Mouse (Mus musculus) spleen, postnatal 4 days (tissue): ENCODE measurements at regions not wholly inside any gene's neighbourhood (a gene's known extent, or its start where the extent isn't known, plus 50 kb on each side); places are given as distances from the start of the nearest gene placed in this dataset.

ENCODE experiments used
- DNase-seq, 2 experiments: peaks; one replicate each; pipeline ENCODE4 v3.0.0; 2022; ENCODE audit warnings: low spot score in 2 of 2

DNA sequence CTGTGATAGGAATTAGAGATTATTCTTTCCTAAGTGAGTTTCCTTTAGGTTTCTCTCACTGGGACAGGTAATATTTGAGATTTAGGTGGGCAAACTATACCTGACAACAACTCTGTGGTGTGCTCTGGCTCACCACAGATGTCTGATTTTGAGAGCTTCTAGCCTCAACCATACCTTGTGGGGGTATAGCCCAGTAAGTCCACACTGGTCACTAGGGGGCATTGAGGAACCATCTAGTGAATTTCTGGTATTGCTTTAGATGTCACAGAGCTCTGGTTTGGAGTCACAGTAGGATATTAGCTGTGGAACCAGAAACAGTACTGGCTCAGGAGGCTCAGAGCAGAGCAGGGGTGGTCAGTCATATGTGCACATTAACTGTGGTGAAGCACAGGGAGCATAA lies 91.5 kb upstream of the 2210010C04Rik start:
- DNase-seq, result no peak

DNA sequence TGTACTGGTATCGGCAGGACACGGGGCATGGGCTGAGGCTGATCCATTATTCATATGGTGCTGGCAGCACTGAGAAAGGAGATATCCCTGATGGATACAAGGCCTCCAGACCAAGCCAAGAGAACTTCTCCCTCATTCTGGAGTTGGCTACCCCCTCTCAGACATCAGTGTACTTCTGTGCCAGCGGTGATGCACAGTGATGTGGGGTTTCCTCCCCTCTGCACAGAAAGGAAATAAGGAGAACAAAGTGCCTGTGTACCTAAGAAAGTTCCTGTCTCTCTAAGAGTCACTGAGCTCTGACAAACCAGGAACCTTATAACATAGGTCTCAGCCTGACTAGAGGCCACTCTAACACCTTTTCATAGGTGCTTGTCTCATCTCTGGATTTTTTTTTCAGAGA lies 86.3 kb upstream of the 2210010C04Rik start:
- DNase-seq, result no peak

DNA sequence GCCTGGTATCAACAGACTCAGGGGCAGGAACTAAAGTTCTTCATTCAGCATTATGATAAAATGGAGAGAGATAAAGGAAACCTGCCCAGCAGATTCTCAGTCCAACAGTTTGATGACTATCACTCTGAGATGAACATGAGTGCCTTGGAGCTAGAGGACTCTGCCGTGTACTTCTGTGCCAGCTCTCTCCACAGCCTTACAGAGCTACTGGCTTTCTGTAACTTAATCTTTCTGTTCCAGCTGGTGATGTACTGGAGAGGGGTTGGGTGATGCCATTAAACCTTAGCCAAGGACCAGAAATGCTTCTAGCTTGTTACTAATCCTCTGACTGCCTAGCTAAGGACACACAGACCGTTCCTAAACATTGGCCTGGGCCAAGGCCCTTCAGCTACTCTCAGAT lies 83.9 kb upstream of the 2210010C04Rik start:
- no peak for DNase-seq

DNA sequence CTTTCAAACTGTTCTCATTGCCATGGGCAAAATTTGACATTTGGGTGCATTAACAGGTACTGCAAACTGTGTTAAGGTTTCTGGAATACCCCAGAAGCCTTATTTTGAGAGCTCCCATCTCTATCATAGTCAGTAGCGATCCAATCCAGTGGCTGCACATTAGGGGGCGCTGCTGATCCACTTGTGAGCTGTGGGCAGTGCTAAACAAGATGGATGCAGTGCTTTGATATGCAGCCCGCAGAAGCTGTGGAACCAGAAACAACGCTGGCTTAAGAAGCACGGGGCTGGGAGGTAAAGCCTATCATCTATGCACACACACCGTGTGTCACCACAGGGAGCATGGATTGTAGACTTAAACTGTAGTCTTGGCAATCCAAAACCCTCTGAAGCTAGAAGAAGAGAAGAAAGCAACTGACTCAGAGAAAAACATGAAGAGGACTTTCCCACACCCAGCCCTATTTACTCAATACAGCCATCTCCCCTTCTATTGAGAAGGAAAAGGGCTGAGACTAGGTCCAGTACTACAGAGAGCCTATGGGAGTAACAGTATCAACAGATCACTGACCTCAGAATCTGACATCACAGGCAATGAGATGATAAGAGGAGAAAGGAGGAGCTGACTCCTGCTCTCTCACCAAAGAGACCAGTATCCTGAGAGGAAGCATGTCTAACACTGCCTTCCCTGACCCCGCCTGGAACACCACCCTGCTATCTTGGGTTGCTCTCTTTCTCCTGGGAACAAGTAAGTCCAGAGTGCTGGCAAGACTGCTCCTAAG lies 83.1 kb upstream of the 2210010C04Rik start:
- DNase-seq, result peak; percentile 81 to 89

DNA sequence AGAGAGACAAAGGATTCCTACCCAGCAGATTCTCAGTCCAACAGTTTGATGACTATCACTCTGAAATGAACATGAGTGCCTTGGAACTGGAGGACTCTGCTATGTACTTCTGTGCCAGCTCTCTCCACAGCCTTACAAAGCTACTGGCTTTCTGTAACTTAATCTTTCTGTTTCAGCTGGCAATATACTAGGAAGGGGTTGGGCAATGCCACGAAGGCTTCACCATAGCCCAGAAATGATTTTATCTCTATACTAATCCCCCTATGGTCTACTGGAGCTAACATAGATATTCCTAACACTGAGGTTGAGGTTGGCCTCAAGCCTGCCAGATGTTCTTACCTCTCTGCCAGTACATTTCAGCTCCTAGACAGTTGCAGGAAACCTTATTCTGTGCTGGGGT lies 78.6 kb upstream of the 2210010C04Rik start:
- DNase-seq, result no peak

DNA sequence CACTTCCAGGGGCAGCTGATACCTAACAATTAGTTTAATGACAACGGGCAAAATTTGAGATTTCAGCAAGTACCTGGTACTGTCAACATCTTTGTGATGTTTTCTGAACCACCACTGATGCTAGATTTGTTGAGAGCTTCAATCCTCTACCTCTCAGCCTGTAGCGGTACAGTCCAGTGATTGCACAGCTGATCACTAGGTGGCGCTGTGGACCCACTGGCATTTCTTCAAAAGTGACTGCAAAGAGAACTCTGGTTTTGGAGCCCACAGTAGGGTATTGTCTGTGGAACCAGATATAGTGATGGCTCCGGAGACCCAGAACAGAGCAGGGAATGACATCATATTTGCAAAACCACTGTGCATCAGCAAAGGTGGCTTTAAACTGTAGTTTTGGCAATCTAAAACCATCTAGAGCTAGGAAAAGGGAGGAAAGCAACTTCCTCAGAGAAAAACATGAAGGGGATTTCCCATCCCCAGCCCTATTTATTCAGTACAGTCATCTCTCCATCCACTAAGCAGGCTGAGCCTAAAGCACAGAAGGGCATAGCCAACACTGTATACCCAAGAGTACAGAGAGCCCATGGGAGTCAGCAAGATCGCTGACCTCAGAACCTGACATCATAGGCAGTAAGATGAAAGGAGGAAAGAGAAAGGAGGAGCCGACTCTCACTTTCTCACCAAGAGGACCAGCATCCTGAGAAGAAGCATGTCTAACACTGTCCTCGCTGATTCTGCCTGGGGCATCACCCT lies 77.7 kb upstream of the 2210010C04Rik start:
- DNase-seq, result peak; percentile 79 to 91

DNA sequence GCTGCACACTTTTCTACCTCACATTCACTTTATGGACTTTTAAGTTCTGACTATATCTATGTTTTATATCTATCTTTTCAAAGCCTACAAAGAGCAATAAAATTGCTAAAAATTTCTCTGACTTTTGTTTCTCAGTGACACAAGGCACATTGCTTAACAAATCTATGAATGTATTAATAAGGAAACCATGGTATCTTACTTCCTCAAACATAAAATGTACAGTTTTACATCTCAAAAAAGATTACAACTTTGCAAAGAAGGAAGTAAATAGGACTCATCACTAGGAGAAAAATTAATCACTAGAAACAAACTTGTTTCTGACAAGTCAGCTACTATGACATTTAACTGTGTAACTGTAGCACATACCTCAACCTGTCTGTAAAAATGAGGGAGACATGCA lies 76.5 kb upstream of the 2210010C04Rik start:
- DNase-seq, result no peak

DNA sequence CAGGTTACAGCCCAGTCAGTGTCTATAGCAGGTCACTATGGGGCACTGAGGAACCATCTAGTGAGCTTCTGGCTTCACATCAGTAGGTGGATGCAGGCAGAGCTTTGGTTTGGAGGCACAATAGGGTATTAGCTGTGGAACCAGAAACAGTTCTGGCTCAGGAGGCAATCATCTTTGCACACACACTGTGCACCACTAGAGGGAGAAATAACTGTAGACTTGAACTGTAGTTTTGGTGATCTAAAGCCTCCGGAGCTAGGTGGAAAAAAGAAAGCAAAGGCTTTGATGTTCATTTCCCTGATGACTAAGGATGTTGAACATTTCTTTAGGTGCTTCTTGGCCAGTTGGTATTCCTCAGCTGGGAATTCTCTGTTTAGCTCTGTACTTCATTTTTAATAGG lies 73.6 kb upstream of the 2210010C04Rik start:
- DNase-seq, result no peak

DNA sequence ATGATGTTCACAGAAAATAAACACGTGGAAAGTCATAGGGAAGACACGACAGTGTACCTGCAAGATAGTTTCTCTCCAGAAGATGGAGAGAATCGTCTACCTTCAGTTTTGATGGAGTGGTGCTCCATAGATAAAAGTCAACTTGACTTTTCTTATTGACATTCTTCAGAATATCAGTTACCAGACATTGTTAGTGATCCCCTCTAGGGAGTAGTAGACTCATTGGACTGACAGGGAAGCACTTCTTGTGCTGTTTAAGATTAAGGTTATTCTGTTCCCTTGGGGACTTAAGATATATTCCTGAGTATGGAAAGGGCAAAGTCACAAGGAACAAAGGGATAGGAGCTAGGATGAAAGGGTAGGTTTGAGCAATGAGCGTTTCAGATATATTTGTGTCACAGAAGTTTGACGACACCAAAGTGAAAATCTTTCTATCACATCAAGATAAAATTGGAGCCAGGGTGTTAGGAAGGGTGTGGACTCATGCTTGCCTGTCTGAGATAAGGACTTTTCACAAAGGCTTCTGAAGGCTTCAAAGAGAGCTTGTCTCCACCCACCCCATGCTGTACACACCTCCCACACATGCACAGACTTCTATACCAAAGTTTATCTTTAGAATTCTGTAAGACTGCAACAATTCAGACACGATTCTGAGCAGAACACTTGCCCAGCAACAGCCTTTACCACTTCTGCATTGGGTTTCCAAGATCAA lies 68.5 kb upstream of the 2210010C04Rik start:
- no peak for DNase-seq

DNA sequence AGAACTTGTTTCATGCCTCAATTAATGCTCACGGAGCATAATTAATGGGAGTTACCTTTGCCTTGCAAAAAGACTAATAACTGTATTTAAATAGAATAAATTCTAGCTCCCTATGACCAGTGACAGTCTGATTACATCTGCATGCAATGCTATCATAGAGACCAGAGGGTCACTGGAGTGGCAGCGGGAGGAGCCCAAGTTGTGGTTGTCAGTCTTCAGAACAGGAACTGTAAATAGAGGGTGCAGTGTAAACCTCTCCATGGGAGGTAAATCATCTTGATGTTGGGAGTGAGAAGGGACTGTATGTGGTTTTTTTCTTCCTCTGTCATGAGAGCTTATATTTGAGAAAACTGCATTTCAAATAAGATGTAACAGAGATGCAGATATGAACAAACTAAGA lies 66.7 kb upstream of the 2210010C04Rik start:
- no peak for DNase-seq

DNA sequence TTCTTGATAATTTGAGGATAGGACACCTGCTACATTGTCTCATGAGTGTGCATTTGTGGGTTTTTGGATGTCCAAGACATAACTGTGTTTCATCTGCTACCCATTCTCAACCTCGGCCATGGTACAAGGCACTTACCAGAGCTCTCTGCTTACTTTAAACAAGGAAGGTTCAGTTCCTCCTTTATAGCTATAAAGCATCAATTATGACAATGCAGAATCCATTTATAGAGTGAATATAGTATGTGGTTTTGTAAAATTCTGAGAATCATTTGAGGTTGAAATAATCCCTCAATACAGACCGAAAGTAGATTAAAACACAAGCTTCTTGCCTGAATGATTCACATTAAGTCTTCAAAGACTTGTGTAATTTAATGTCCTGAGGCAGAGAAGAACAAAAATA lies 64.9 kb upstream of the 2210010C04Rik start:
- DNase-seq, result no peak

DNA sequence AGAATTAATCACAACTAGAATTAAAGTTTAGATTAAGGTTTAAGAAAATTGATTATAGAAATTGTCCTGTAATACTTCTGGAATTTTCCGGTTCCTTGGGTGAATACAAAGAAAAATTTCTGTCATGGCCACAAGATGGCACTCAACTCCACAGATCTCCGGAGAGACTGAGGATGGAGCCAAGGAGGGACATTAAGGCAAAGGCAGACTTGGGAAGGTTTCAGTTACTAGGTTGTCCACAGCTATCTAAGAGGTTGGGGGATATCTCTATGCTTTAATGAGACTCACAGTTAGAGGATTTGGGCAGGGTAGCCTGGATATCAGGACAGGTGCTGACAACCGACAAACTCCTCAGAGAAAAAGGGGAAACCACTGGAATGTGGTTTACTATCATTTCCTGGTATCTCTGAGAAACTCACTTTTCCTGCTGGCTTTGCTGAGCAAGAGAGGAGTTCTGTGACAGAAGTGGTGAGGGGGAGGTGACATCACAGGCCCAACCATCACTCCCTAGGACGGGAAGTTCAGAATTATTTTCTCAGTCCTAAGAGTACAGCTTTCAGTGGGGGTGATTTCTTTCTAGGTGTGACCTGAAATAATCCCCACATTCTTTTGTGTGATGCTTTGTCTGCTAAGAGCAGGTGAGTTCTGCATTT lies 56.0 kb upstream of the 2210010C04Rik start:
- DNase-seq, result no peak
